Mouse (Mus musculus): ENCODE measurements around the gene Imp3.
"Not testable (repeated sequence)": the region's sequence is repeated elsewhere in the genome, so short reads cannot be mapped to it uniquely, and the experiment has no call there.

Gene Imp3

DNA sequence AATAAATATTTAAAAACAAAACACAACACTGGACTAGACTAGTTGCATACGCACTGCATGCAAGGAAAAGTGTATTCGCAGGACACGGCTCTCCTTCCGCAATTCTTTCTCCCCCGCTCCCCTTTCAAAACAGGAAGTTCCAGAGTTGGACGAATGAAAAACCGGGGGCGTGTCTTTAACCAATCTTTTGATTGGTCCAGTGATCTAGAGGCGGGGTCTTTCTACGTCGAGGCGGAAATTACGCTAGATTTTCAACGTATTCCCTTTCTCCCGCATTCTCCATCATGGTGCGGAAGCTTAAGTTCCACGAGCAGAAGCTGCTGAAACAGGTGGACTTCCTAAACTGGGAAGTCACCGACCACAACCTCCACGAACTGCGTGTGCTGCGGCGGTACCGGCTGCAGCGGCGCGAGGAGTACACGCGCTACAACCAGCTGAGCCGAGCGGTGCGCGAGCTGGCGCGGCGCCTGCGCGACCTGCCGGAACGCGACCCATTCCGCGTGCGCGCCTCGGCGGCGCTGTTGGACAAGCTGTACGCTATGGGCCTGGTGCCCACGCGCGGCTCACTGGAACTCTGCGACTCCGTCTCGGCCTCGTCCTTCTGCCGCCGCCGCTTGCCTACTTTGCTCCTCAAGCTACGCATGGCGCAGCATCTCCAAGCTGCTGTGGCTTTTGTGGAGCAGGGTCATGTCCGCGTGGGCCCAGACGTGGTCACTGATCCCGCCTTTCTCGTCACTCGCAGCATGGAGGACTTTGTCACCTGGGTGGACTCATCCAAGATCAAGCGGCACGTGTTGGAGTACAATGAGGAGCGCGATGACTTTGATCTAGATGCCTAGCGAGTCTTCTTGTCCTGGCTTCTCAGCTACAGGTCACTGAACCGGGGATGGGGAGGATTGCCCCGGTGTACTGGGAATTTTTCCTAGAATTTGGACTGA lies at the start of gene Imp3:
Imp3 (plus strand) TSS at position 253 of the 938 bp plus-strand sequence.
- DNase-seq (ENCODE audit: low spot score in 2 of 2), result peak; percentile 68 to 80

GRCm38 (mm10) chr9:56887581-56887980 lies 49.7 kb upstream of the Imp3 start:
- no peak for DNase-seq (ENCODE audit: low spot score in 2 of 2)

GRCm38 (mm10) chr9:56889817-56890216 lies 47.5 kb upstream of the Imp3 start:
- DNase-seq (ENCODE audit: low spot score in 2 of 2), result peak in 1 of 2 experiments; percentile 51

DNA sequence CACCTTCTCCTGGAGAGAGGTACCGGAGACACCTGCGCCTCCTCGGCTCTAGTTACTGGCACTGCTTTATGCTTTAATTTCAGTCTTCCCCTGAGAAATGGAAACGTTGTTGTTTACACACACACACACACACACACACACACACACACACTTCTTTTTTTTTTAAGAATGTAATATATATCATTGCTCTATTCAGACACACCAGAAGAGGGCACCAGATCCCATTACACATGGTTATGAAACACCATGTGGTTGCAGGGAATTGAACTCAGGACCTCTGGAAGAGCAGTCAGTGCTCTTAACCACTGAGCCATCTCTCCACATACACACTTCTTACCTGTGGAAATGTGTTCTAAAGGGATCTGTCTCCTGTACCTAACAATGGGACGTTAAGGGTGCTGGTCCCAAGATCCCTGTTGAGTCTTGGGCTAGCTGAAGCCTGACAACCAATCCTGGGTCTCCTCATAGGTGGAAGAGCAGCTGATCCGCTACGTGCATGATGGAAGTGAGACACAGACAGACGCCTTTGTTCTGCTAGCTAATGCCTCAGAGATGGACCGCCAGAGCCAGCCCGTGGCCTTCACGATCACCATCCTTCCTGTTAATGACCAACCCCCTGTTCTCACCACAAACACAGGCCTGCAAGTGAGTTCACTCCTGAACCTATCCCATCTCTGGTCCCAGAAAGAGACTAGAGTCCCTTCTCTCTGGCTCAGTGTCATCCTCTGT lies 46.6 kb upstream of the Imp3 start:
- no peak for DNase-seq (ENCODE audit: low spot score in 2 of 2)

DNA sequence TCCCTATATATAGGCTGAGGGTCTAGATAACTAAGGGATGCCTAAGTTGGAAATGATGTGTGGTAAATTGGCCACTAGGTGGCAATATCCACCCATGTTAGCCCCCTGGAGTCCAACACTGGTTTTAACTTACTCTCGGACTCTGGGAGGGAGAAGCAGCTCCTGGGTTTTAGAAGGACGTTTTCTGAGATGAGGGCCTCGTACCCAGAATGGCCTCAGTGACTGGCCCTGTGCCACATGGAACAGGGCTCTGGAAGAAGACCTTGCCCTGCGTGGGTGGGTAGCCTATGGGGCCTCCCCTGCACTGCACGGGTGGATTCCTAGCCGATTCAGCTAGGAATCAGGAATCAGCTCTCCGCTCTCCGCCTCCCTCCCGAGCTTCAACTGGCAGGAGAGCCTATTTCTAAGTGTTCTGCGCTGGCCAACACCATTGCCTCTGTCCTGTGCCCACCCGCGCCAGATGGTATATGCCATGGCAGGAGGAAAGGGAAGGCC lies 45.7 kb upstream of the Imp3 start:
- peak in 1 of 2 experiments; percentile 35 for DNase-seq (ENCODE audit: low spot score in 2 of 2)

GRCm38 (mm10) chr9:56892111-56892510 lies 45.2 kb upstream of the Imp3 start:
- no peak for DNase-seq (ENCODE audit: low spot score in 2 of 2)

- no peak for DNase-seq (ENCODE audit: low spot score in 2 of 2)
Measured at GRCm38 (mm10) chr9:56893313-56893712, 44.0 kb upstream of the Imp3 start.

DNA sequence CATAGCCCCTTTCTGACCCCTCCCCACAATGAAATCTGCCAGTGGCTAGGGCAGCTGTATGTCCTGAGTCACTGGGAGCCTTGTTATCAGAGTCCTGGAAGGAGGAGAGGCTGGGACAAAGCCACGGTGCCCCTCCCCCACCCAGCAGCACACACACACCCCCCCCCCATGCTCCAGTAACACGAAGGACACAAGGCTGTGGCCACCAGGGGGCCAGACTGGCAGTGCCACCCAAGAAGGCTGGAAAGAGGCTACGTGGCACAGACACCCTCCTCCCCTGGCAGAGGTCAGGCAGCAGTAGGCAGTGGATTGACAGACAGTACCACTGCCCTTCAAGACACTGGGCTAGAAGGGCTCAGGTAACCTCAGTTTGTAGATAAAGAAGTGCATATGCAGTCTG lies 43.3 kb upstream of the Imp3 start:
- DNase-seq (ENCODE audit: low spot score in 2 of 2), result peak in 1 of 2 experiments; percentile 31

- no peak for DNase-seq (ENCODE audit: low spot score in 2 of 2)
Measured at GRCm38 (mm10) chr9:56896779-56897178, 40.5 kb upstream of the Imp3 start.

DNA sequence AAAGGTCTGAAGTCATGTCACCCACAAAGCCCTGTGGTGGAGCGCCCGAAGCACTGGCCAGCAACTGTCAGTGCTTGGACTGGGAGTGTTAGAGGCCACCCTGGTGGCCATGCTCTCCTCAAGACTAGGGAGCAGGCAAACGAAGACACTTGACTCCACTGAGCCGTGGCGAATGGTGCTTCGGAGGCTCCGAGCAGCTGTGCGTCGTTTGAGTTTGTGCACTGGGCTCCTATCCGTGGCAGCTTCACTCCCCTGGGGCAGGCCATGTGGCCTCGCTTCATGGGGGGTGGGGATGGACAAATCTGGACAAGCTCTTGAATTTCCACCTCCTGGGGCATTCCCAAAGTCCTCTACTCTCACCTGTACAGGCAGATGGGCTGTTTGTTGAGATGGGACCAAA lies 37.9 kb upstream of the Imp3 start:
- no peak for DNase-seq (ENCODE audit: low spot score in 2 of 2)

GRCm38 (mm10) chr9:56900060-56900459 lies 37.2 kb upstream of the Imp3 start:
- DNase-seq (ENCODE audit: low spot score in 2 of 2), result no peak

DNA sequence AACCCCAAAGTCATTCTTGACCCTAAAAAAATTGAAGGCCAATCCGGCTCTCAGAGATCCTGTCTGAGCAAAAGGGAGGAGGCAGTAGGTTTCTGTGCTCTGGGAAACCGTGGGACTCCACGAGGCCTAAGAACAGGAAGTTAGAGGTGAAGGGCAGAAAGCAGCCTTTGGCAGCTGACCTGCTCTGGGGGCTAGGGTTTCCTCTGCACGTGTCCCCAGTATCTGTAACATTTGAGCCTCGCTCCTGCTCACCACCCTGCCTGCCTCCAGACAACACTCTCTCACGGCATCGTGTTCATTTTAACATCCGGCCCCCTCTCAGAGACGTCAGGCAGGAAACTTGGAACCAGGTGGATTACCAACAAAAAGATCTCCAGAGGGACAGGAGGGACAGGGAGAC lies 36.7 kb upstream of the Imp3 start:
- no peak for DNase-seq (ENCODE audit: low spot score in 2 of 2)

DNA sequence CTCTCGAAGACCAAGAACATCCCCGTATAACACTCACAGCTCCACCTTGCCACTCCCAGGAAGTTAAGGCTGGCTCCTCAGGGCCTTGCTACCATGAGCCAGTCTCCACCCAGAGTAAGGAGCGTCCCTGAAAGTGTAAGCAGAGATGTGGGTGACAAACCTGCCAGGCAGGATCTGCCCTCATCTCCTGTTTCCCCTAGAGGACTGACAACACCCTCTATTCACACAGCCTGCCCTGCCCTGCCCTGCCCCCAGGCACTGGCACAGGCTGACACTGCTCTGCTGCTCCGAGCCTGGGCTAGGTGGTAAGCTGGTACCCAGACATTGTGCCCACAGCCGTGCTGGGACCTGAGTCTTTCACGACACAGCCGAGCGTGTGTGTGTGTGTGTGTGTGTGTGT lies 36.1 kb upstream of the Imp3 start:
- no peak for DNase-seq (ENCODE audit: low spot score in 2 of 2)

DNA sequence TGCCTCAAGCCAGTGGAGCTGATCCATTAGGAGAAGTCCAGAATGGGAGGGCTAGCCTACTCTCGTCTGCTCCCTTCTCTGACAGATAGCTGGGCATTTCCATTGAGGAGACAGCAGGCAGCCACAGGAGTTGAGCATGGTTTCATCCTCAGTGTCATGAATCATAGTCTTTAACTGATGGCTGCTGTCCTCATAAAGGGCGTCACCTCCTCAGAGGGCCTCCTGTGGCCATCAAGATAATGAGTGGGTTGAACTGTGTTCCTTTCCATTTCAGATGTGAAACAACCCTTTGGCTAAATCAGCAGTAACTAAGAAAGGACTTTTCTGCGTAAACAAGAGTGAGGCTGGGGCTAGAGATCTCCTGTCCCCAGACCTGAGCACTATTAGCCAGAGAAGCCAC lies 33.6 kb upstream of the Imp3 start:
- DNase-seq (ENCODE audit: low spot score in 2 of 2), result no peak

DNA sequence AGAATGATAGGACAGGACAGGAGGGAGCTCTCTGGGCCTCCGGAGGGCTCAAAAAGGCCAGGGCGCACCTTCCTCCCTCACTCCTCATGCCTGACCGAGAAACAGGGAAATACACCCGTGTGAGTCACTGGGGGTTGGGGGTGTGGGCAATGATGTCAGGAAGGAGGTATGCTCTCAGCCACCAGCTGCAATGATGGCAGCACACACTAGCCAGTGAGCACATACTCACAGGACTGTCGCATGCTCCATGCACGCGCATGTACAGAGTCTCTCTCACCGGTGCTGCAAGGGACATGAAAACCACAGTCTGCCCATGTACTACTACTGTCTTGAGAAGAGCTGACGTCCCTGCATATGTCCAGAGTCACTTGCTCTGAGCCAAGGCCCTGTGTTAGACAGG lies 29.7 kb upstream of the Imp3 start:
- DNase-seq (ENCODE audit: low spot score in 2 of 2), result no peak

DNA sequence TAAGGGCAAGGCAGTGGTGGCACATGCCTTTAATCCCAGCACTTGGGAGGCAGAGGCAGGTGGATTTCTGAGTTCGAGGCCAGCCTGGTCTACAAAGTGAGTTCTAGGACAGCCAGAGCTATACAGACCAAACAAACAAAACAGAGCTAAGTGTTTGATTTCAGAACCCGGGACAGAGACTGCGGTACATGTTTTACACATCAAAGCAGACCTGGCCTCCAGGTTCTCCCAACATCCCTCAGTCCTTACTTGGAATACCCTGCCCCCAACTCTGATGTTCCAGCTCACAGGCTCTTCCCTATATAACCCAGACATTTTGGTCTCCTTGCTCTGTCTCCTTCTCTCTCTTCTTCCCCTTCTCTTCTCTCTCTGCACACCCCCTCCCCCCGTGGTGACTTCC lies 27.3 kb upstream of the Imp3 start:
- DNase-seq (ENCODE audit: low spot score in 2 of 2), result not testable (repeated sequence)

GRCm38 (mm10) chr9:56911017-56911416 lies 26.3 kb upstream of the Imp3 start:
- no peak for DNase-seq (ENCODE audit: low spot score in 2 of 2)

DNA sequence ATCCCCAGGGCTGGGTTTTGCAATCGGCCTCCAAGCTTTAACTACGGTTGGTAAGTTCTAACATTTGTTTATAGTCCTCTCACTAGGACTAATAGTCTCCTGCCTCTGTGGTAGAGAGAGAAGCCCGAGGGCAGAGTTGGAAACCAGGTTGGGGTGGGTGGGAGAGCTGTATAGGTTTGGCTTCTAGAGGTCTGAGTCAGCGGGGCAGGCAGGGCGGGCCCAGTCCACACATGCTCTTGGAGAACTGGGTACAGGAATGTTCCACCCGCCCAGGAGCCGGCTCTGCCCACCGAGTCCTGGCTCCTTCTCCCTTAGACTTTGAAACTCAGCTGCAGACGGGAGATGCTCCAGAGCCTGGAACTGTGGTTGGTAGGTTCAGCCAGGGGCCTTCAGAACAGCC lies 23.3 kb upstream of the Imp3 start:
- DNase-seq (ENCODE audit: low spot score in 2 of 2), result no peak

GRCm38 (mm10) chr9:56915116-56915515 lies 22.2 kb upstream of the Imp3 start:
- DNase-seq (ENCODE audit: low spot score in 2 of 2), result no peak

DNA sequence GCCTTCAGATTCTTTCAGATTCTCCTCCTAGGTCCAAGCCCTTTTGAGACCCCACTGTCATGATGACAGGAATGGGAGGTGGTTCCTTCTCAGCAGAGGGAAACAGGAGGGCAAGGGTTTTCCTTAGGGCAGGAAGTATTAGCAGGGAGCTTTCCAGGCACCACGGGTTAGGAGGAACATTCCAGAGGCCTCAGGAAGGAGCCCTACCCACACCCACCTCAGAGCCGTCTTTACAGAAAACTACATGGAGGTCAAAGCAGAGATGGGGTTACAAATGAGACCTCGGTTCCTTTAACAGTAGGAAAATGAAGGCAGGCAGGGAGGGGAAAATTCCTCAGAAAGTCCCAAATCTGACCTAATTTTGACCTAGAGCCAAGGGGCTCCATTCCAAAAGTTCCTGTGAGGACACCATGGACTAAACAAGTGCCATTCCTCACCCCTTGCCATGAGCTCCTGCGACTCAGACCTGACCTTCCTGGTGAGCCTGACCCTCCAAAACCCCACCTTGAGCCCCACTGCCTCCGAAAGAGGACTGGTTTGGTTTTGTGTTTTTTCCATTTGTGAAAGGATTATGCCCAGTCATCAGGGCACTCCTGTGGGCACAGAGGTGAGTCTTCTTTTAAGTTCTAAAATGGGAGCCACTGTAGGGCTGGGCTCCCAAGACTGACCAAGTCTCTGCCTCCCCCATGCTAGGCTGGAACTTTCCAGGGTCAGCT lies 21.4 kb upstream of the Imp3 start:
- DNase-seq (ENCODE audit: low spot score in 2 of 2), result no peak

DNA sequence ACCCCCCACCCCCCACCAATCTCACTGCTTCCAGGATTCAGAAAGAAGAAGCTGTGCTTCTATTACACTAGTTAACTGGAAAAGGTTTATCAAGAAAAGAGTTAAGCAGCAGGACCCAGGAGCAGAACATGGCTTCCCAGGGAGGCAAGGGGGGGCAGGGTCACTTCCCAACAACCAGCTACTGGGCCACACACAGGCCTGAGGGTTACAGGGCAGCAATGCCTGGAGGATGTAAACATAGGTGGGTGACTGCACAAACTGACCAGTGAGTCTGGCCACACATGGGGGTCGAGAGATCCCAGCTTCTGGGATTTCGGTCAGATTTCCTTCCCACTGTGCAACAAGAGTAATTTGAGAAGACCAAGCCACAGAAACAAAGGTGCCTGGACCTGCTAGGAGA lies 20.1 kb upstream of the Imp3 start:
- no peak for DNase-seq (ENCODE audit: low spot score in 2 of 2)

GRCm38 (mm10) chr9:56918466-56918865 lies 18.8 kb upstream of the Imp3 start:
- no peak for DNase-seq (ENCODE audit: low spot score in 2 of 2)

All from spleen, postnatal 14 days (tissue).